Mouse (Mus musculus) gastrocnemius, adult 2 months (tissue): ENCODE measurements at regions not wholly inside any gene's neighbourhood (a gene's known extent, or its start where the extent isn't known, plus 50 kb on each side); places are given as distances from the start of the nearest gene placed in this dataset.

Experiments
- DNase-seq: peaks from one replicate; pipeline ENCODE4 v3.0.0; 2022
- H3K27ac ChIP-seq: fragments of 200-600 bp; 2 replicates; pipeline ENCODE4 v1.8.1; 2022; ENCODE audit warnings: mild to moderate bottlenecking
- H3K4me3 ChIP-seq: fragments of 200-600 bp; 2 replicates; pipeline ENCODE4 v1.8.1; 2022; ENCODE audit warnings: mild to moderate bottlenecking, moderate library complexity
- CTCF ChIP-seq: fragments of 200-600 bp; IDR thresholded peaks from 2 replicates; pipeline ENCODE4 v1.8.1; 2022; ENCODE audit warnings: antibody characterized with exemption, mild to moderate bottlenecking, moderate library complexity
- intact Hi-C: fragments of 180-260 bp; cut with DNase I; formaldehyde crosslinking; loops from one replicate; pipeline ENCODE4 v1.15.1; 2025

DNA sequence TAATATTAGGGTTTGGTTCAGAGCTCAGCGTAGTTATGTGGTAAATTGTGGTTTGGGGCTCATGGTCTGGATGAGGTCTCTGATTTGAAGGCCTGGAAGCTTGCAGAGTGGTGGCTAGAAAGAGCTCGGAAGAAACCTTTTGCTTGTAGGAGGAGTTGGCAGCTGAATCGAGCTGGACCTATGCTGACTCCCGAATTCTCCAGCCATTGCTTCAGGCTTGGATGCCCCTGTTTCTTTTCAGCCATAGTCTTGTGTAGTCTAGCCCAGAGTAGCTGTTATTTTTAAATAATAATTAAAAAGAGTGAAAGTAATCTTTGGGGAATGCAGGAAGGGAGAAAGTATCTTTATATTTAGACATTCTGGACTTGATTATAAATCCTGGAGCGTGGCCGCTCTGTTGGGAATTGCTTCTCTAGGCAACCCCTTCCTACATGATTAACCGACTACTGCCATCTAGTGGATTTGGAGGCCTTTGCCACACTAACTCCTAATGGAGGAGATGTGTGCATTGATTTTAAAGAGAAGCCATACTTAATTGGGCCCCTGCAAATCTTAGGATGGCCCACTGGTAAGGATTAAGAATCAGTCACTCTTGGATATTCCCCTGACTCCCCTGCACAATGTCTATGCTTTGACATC is 172.8 kb downstream of the Rpl10-ps3 start:
- intact Hi-C loops, result loop anchor here (2.0 kb wide), 2 partner anchors 555 to 679 kb away; no protein-coding TSS in a partner anchor
- Histone ChIP-seq H3K4me3 (peak overlapping the region; percentile 32), H3K27ac (0 out of 2 replicates have a peak overlapping the region, but pooled peaks have one; percentile 28)
- TF ChIP-seq CTCF, result peak; percentile 88
- peak; percentile 66 for DNase-seq

DNA sequence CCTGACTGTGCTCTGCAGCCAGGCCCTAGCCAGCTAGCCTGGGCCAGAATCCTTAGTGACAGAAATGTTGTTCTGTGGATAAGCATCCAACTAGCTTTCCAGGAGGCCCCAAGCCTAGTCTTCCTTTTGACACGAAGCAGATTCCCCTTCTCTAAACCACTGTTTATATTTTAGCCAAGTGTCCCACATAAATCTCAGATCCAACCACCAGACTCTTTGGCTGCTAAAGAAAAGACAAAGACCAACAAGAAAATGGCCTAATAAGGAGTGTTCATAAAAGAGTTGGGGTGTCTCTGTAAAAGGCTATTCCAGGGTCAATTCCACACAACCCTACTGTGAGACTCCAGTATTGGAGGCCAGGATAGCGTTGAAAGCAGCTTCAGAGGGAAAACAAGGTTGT is 173.6 kb downstream of the Rpl10-ps3 start:
- no peak for TF ChIP-seq CTCF
- Histone ChIP-seq H3K4me3 (no peak overlapping the region), H3K27ac (no peak overlapping the region)
- no peak for DNase-seq
- intact Hi-C loops, result loop anchor here (2.0 kb wide), 1 partner anchor 678 kb away; no protein-coding TSS in a partner anchor

DNA sequence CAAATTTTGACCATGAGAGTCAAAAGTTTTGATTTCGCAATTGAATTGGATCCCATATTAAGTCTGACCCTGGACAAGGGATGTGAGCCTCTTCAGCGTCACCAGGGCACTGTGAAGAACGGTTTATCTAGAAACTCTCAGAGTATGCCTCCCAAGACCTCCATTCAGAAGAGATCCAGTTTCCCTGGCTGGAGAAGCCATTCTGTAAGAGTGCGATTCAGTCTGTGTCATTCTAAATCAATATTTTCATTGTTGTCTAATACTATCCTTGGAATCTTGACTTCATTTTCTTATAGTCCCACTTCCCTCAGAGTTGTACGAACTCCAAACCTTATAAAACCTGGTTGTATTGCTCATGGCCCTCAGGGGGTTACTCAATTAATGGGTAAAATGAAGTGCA is 174.1 kb downstream of the Rpl10-ps3 start:
- Histone ChIP-seq H3K27ac (no peak overlapping the region), H3K4me3 (no peak overlapping the region)
- no peak for TF ChIP-seq CTCF
- DNase-seq, result no peak
- intact Hi-C loops, result loop anchor here (2.0 kb wide), 1 partner anchor 678 kb away; no protein-coding TSS in a partner anchor

DNA sequence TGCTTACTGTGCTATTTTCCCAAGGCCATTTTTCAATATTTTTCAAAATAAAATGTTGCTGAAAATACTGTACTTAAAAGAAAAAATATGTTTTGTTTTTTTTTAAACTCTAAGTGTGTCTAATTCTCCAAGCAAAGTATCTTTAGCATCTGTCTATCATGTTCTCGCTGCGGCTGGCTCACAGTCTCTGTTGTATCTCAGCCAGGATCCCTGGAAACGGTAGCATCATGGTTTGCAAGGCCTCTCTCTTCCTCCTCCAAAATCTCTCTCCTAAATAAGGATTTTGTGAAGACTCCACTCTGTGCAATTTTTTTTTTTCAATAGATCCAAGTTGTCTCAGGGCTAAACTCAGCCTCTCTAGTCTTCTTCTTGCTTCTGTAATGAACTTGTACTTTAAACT is 190.2 kb downstream of the Rpl10-ps3 start:
- no peak for DNase-seq
- intact Hi-C loops, result no loop called here
- no peak for TF ChIP-seq CTCF
- Histone ChIP-seq H3K27ac (no peak overlapping the region), H3K4me3 (no peak overlapping the region)

DNA sequence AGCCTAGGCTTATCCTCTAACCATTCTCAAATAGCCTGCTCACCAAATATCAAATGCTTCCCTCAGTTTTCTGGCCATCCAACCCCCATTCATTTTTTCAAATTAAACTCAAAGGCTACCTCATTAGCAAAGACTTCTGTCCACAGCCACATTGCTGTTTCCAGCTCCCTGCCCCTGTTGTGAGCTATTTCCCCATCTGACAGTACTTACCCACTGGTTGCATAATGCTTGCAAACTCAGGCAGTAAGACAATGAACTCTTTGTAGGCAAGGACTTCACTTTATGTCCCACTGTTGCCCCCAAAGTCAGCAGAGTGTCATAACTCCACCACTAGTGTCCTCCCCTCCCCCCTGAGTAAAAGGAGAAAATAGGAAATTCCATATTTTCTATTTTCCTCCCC is 194.7 kb downstream of the Rpl10-ps3 start:
- intact Hi-C loops, result no loop called here
- Histone ChIP-seq H3K27ac (no peak overlapping the region), H3K4me3 (no peak overlapping the region)
- no peak for TF ChIP-seq CTCF
- DNase-seq, result no peak

DNA sequence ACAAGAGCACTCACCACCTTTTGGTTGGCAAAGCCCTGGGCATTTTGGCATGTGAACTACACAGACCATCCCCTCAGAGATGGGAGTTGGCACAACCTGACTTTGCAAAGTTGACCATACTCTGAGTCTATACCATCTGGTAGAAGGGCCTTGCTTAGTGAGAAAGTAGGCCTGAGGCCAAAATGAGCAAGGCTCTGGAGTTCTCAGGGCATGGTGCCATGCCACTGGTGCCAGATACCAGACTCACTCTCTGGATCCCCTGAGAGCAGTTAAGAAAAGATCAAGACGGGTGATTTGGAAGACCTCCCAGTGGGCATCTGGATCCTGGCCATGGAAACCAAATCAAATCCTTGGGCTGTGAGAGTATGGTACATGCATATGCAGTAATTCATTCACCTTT is 202.0 kb downstream of the Rpl10-ps3 start:
- DNase-seq, result peak; percentile 21
- intact Hi-C loops, result no loop called here
- H3K4me3 ChIP-seq, result no peak overlapping the region
- H3K27ac ChIP-seq, result no peak overlapping the region
- TF ChIP-seq CTCF, result no peak

DNA sequence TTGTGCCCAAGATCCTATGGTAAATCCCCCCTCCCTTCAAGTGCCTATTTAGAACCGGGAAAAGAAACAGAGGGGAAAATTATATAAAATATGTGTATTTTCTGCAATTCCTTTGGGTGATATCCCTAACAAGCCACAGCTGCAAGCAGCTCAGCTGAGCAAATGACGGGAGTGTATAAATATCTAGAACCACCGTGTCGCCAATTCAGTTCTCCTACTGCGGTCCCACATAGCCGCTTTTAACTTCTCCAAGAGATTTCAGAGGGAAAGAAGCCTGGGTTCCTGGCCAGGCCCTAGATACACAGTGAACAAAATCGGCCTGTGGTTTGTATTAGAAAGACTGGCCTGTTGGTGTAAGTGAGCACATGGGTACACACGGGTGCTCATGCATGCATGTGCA is 202.7 kb downstream of the Rpl10-ps3 start:
- H3K27ac ChIP-seq, result no peak overlapping the region

DNA sequence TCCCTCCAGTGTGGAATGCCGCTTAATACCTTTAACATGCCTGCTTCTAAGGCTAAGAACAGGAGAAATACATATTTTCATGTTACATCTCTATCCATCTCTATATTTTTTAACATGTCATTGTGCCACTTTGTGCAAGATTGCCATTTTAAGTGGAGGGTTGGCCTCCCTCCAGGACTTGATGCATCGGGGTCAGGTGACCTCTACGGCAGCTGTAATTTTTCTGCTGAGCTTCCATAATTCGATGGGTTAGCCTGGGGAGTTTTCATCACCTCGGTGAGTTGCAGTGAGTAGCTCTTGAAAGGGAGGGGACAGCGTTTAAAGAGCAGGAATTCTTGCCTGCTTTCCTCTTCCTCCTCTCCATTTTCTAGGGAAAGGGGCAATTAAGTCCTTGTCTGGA is 203.6 kb downstream of the Rpl10-ps3 start:
- no peak overlapping the region for H3K4me3 ChIP-seq
- TF ChIP-seq CTCF, result no peak
- H3K27ac ChIP-seq, result no peak overlapping the region
- DNase-seq, result no peak
- intact Hi-C loops, result no loop called here

More for the DNA sequence above, 202.7 kb downstream of the Rpl10-ps3 start:
- no peak overlapping the region for H3K4me3 ChIP-seq
- no peak for DNase-seq
- intact Hi-C loops, result no loop called here
- TF ChIP-seq CTCF, result no peak

DNA sequence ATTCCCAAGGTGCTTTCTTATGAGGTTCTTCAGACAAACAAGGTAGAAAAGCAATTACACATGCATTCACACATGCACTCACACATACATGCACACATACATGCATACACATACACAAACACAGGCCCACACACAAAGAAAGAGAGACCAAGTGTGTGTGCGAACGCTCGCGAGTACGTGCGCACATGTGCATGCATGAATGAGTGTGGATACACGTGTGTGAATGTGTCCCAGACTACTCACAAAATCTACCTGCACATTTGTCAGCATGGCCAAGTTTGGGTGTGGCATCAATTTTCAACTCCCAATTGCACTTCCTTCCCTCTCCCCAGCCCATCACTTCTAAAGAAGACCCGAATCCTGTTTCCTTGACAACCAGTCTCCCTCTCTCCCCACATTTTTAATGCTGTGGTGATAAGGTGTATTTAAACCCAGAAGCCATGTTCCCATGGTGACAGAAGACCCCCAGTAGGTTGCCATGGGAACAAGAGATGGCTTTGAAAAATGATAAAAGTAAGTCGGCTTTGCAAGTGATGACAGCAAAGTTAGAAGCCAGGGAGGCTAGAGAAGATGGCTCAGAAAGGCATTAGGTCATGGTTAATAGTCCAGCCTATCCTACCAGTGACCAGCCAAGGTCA is 206.3 kb downstream of the Rpl10-ps3 start:
- no peak for TF ChIP-seq CTCF
- Histone ChIP-seq H3K27ac (no peak overlapping the region), H3K4me3 (no peak overlapping the region)
- intact Hi-C loops, result no loop called here
- DNase-seq, result no peak

DNA sequence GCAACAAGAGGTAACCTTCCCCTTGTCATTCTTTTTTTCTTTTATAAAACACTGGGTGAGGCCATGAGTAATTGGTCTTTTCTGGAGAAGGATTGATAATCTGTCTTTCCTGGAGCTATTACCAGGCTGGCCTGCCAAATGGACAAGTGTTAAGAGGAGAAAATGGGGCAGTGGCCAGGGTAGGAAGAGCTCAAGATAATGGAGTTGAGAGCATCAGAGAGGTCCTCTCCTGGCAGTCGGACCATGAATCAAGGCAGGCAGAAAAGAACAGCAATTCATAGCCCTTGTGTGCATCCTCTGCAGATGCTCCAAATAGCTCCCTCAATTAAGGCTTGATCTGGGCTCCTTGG is 208.2 kb downstream of the Rpl10-ps3 start:
- no peak overlapping the region for H3K4me3 ChIP-seq
- intact Hi-C loops, result no loop called here

DNA sequence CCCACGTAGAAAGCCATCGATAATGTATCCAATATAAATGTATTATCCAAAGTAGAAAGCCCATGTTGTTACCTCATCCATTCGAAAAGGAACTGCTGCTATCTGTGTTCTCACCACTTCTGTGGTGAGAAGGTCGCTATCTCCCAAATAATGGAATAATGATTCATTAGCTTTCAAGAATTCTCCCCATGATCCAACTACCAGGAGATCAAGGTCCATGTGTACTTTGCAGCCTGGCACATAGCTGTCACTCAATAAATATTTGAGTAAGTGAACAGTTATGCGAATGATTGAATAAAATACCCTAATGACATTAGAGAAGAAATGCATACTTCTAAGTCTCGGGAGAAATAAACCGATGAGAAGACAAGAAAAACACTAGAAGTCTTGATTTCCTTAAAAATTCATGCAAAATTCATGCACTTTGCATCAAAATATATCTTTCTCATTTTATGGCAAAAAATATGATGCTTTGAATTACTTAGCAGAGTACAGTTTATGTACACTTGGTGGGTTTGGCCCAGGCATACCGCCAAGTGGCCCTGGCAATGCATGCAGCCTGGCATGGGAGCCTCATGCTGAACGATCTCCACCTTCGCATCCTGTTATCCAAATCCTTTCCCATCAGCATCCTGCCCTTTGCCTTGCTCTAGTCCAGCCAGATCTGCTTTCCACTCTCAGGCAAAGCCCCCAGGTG is 208.7 kb downstream of the Rpl10-ps3 start:
- TF ChIP-seq CTCF, result no peak
- H3K27ac ChIP-seq, result no peak overlapping the region

More for the DNA sequence above, 208.2 kb downstream of the Rpl10-ps3 start:
- TF ChIP-seq CTCF, result no peak
- no peak overlapping the region for H3K27ac ChIP-seq
- no peak for DNase-seq

DNA sequence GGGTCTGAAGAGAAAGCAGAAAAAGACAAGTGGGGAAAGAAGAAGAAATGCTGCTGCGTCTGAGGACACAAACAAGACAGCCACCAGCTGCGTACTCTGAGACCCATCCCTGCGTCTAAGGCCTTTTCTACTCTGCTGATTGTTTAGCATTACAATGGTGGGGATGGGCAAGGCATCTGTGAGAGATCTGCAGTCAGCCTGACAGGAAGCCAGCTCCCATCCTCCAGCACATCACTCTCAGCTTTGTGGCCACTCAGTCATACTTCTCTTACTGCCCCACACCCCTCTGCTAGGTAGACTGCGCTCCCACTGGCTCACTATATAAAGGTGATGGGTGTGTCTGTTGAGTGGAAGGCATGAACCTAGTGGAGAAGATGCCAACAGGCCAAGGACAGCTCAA is 220.5 kb downstream of the Rpl10-ps3 start:
- intact Hi-C loops, result no loop called here
- Histone ChIP-seq H3K4me3 (no peak overlapping the region), H3K27ac (no peak overlapping the region)
- TF ChIP-seq CTCF, result no peak
- DNase-seq, result no peak

More for the DNA sequence above, 208.7 kb downstream of the Rpl10-ps3 start:
- intact Hi-C loops, result no loop called here
- no peak for DNase-seq
- no peak overlapping the region for H3K4me3 ChIP-seq
